Mouse (Mus musculus): ENCODE measurements at regions not wholly inside any gene's neighbourhood (a gene's known extent, or its start where the extent isn't known, plus 50 kb on each side); places are given as distances from the start of the nearest gene placed in this dataset.
A peak's percentile ranks its signal among the peaks of the same experiment; 100 is the strongest.
"Not testable (repeated sequence)": the region's sequence is repeated elsewhere in the genome, so short reads cannot be mapped to it uniquely, and the experiment has no call there.

DNA sequence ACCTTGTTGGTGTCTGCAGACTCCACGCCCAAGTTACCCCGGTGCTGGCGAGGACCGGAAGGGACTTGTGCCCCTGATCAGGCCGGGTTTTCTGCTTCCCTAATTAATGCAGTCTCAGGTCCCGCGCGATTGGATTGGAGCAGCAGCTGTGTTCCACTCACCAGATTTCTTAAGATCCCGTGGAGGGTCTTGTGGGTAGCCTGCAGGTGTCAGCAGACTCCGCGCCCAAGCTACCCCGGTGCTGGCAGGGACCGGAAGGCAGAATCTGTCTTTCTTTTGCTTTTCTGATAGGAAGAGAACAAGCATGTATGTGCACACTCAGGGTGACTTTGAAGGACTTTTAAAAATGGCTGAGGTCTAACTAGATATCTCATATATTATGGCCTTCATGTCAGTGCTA is 147.7 kb upstream of the Cdk6 start:
- not testable (repeated sequence) for H3K9ac ChIP-seq (ENCODE audit: low read length); H3K4me2 ChIP-seq (replicated peaks; ENCODE audit: low read depth); ATAC-seq (ENCODE audit: low FRiP score, low TSS enrichment); H3K4me1 ChIP-seq (replicated peaks; ENCODE audit: control insufficient read depth, insufficient read depth); H3K9me3 ChIP-seq (ENCODE audit: control insufficient read depth, low read length); H3K36me3 ChIP-seq (ENCODE audit: control insufficient read depth, insufficient read depth, low read length); H3K27ac ChIP-seq (replicated peaks); H3K27me3 ChIP-seq (ENCODE audit: control insufficient read depth, insufficient read depth, low read length); DNase-seq (ENCODE audit: low spot score); H3K4me3 ChIP-seq (ENCODE audit: low read depth, low read length)
- 0 out of 2 replicates have a peak, but pooled peaks have one; percentile 7 for TF ChIP-seq CTCF (IDR thresholded peaks at IDR 0.05; ENCODE audit: low read depth)
- 87% methylated on average over 13 of the region's 13 CpGs for WGBS

- no peak overlapping the region for H3K4me2 ChIP-seq (replicated peaks; ENCODE audit: low read depth)
- peak; percentile 79 for ATAC-seq (ENCODE audit: low FRiP score, low TSS enrichment)
- peak; percentile 56 for DNase-seq (ENCODE audit: low spot score)
- H3K27me3 ChIP-seq (ENCODE audit: control insufficient read depth, insufficient read depth, low read length): no peaks in the 10 kb centered on the region
- TF ChIP-seq EP300 (optimal IDR thresholded peaks at IDR 0.05) (no peak), CTCF (IDR thresholded peaks at IDR 0.05; ENCODE audit: low read depth) (no peak)
- no peak overlapping the region for H3K4me3 ChIP-seq (ENCODE audit: low read depth, low read length)
- H3K9ac ChIP-seq (ENCODE audit: low read length): no peak overlapping the region
- H3K4me1 ChIP-seq (replicated peaks; ENCODE audit: control insufficient read depth, insufficient read depth): peaks cover 5% of the 10 kb centered on the region; the same call in 1 of the 2 replicates
- WGBS: 38% methylated on average over 16 of the region's 16 CpGs
- H3K27ac ChIP-seq (replicated peaks): peak overlapping the region; percentile 67
- H3K36me3 ChIP-seq (ENCODE audit: control insufficient read depth, insufficient read depth, low read length): no peaks in the 10 kb centered on the region
- no peaks in the 10 kb centered on the region for H3K9me3 ChIP-seq (ENCODE audit: control insufficient read depth, low read length)
Observed at GRCm38 (mm10) chr5:3197952-3198841, 143.1 kb upstream of the Cdk6 start.

DNA sequence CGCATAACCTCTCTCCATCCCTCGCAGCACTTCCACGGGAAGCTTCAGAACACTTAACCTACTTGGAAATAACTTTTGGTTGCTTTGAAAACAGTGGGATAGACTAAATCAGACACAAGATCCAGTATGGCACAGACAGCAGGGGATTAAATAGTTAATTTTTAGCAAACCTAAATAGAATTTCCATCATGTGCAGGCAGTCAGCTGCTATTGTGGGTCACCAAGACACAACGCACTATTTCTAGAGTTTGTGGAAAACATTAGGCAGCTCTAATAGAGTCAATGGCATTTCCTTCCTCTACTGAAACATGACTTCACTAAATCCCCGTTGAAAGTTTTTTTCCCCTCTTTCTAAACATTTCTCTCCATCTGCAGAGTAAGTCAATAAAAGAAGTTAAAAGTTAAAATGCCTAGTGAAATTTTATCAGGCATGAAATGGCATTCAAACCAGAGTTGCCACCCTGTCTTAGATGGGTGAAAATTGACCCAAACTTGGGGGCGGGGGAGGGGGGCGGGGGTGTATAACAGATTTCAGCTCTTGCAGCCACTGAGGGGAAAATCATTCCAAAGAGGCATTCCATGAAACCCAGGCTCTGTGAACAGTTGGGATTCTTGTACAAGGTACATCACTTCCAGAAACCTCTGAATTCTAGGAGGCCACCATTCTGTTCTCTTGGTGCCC is 142.3 kb upstream of the Cdk6 start:
- not testable (repeated sequence) for DNase-seq (ENCODE audit: low spot score); H3K9me3 ChIP-seq (ENCODE audit: control insufficient read depth, low read length); H3K4me2 ChIP-seq (replicated peaks; ENCODE audit: low read depth); H3K9ac ChIP-seq (ENCODE audit: low read length); H3K36me3 ChIP-seq (ENCODE audit: control insufficient read depth, insufficient read depth, low read length); H3K4me3 ChIP-seq (ENCODE audit: low read depth, low read length); H3K4me1 ChIP-seq (replicated peaks; ENCODE audit: control insufficient read depth, insufficient read depth); H3K27me3 ChIP-seq (ENCODE audit: control insufficient read depth, insufficient read depth, low read length)
- H3K27ac ChIP-seq (replicated peaks): peak overlapping the region; percentile 67
- WGBS: 32% methylated on average over 7 of the region's 7 CpGs
- ATAC-seq (ENCODE audit: low FRiP score, low TSS enrichment): peak; percentile 49; the same call in 1 of the 2 replicates

DNA sequence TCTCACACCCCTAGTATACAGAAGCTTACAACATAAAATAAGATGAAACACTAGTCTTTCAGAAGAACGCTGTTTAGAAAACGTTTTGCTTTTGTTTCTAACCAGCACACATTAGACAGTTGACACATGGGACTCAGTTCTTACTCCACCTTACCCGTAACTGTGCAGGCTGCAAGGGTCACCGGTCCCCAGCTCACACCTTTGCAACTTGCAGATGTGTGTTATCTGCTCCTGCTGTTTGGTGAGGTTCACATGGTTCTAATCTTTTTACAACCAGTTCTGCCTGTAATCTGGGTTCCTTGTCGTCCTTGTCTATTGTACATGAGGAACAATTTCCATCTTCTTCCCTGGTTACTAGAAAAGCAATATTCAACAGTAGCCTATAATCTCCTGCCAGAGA is 135.1 kb upstream of the Cdk6 start:
- ATAC-seq (ENCODE audit: low FRiP score, low TSS enrichment); H3K36me3 ChIP-seq (ENCODE audit: control insufficient read depth, insufficient read depth, low read length); H3K4me2 ChIP-seq (replicated peaks; ENCODE audit: low read depth); H3K4me3 ChIP-seq (ENCODE audit: low read depth, low read length); H3K27me3 ChIP-seq (ENCODE audit: control insufficient read depth, insufficient read depth, low read length); H3K9me3 ChIP-seq (ENCODE audit: control insufficient read depth, low read length); DNase-seq (ENCODE audit: low spot score); H3K4me1 ChIP-seq (replicated peaks; ENCODE audit: control insufficient read depth, insufficient read depth); H3K27ac ChIP-seq (replicated peaks); H3K9ac ChIP-seq (ENCODE audit: low read length): not testable (repeated sequence)
- WGBS: 69% methylated on average over 5 of the region's 5 CpGs

DNA sequence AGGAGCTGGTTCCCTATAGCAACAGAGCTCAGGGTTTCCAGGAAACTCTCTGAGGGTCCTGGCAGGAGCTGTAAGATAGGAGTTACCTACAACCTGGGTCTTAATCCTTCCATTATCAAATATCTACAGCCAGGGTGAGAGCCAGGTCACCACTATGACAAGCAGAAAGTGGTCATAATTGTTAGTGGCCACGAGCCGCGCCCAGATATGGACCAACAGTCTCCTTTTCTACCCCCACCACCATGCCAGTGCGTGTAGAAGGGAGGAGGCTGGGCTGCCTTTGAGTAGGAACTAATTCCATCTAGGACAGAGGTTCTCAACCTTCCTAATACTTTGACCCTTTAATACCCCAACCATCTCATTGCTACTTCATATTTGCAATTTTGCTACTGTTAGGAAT is 133.0 kb upstream of the Cdk6 start:
- not testable (repeated sequence) for H3K9me3 ChIP-seq (ENCODE audit: control insufficient read depth, low read length); ATAC-seq (ENCODE audit: low FRiP score, low TSS enrichment); DNase-seq (ENCODE audit: low spot score); H3K4me1 ChIP-seq (replicated peaks; ENCODE audit: control insufficient read depth, insufficient read depth); H3K27ac ChIP-seq (replicated peaks); H3K4me2 ChIP-seq (replicated peaks; ENCODE audit: low read depth); H3K4me3 ChIP-seq (ENCODE audit: low read depth, low read length); H3K9ac ChIP-seq (ENCODE audit: low read length); H3K36me3 ChIP-seq (ENCODE audit: control insufficient read depth, insufficient read depth, low read length); H3K27me3 ChIP-seq (ENCODE audit: control insufficient read depth, insufficient read depth, low read length)
- 69% methylated on average over 4 of the region's 4 CpGs for WGBS

- WGBS: 83% methylated on average over 3 of the region's 3 CpGs
- H3K9me3 ChIP-seq (ENCODE audit: control insufficient read depth, low read length): no peaks in the 10 kb centered on the region
- no peaks in the 10 kb centered on the region for H3K4me1 ChIP-seq (replicated peaks; ENCODE audit: control insufficient read depth, insufficient read depth)
- H3K4me2 ChIP-seq (replicated peaks; ENCODE audit: low read depth): no peak overlapping the region
- H3K36me3 ChIP-seq (ENCODE audit: control insufficient read depth, insufficient read depth, low read length): no peaks in the 10 kb centered on the region
- no peak overlapping the region for H3K4me3 ChIP-seq (ENCODE audit: low read depth, low read length)
- DNase-seq (ENCODE audit: low spot score): no peak
- TF ChIP-seq CTCF (IDR thresholded peaks at IDR 0.05; ENCODE audit: low read depth) (no peak), EP300 (optimal IDR thresholded peaks at IDR 0.05) (no peak)
- no peaks in the 10 kb centered on the region for H3K27me3 ChIP-seq (ENCODE audit: control insufficient read depth, insufficient read depth, low read length)
- no peak overlapping the region for H3K27ac ChIP-seq (replicated peaks)
- no peak overlapping the region for H3K9ac ChIP-seq (ENCODE audit: low read length)
- ATAC-seq (ENCODE audit: low FRiP score, low TSS enrichment): no peak
Observed at GRCm38 (mm10) chr5:3211284-3211683, 130.0 kb upstream of the Cdk6 start.
